In genomic region chr7:27685681-27686080, GRCm38 (mm10) we compare ENCODE assay signal across 8 mouse cellular contexts. TPM values are rescaled to one million over a fixed set of nuclear protein-coding genes. Genes with fewer than 3 reads are reported as not detected.
DNase-seq lines count a peak whose midpoint lies in the region; ATAC-seq and TF ChIP-seq lines count a peak whose summit lies in the region.

No protein-coding gene starts in this region.

- 2% methylated on average over 6 of the region's 6 CpGs for WGBS in lung, postnatal 0 days
- WGBS in embryonic facial prominence, embryonic 12.5 days, result 0% methylated on average over 6 of the region's 6 CpGs
- WGBS in limb, embryonic 13.5 days, result 0% methylated on average over 6 of the region's 6 CpGs
- 2% methylated on average over 6 of the region's 6 CpGs for WGBS in thymus, adult 2 months

- H3K36me3 ChIP-seq in lung, postnatal 0 days (ENCODE audit: insufficient read depth, low read length), result no peaks in the 10 kb centered on the region
- no peaks in the 10 kb centered on the region for H3K36me3 ChIP-seq in embryonic facial prominence, embryonic 12.5 days
- no peaks in the 10 kb centered on the region for H3K36me3 ChIP-seq in limb, embryonic 13.5 days
- H3K36me3 ChIP-seq in thymus, adult 2 months (ENCODE audit: control insufficient read depth, insufficient read depth, low read length), result no peaks in the 10 kb centered on the region

- no peaks in the 10 kb centered on the region for H3K27me3 ChIP-seq in lung, postnatal 0 days (replicated peaks; ENCODE audit: insufficient read depth, low read length)
- no peaks in the 10 kb centered on the region for H3K27me3 ChIP-seq in embryonic facial prominence, embryonic 12.5 days
- no peaks in the 10 kb centered on the region for H3K27me3 ChIP-seq in limb, embryonic 13.5 days
- no peaks in the 10 kb centered on the region; the same call in 1 of the 2 replicates for H3K27me3 ChIP-seq in thymus, adult 2 months (ENCODE audit: control insufficient read depth, insufficient read depth, low read length)

- TF ChIP-seq POLR2A in thymus, adult 2 months (IDR thresholded peaks at IDR 0.05; ENCODE audit: control insufficient read depth, extremely low read depth, insufficient read depth, low read length, poor library complexity), result no peak

- no peak overlapping the region for H3K4me2 ChIP-seq in lung, postnatal 0 days (replicated peaks; ENCODE audit: low read depth, low read length)
- peak overlapping the region; percentile 23 for H3K4me2 ChIP-seq in embryonic facial prominence, embryonic 12.5 days (replicated peaks)
- H3K4me2 ChIP-seq in limb, embryonic 13.5 days (replicated peaks), result peak overlapping the region; percentile 49

- no peak overlapping the region for H3K27ac ChIP-seq in lung, postnatal 0 days (ENCODE audit: low read length)
- no peak overlapping the region for H3K27ac ChIP-seq in embryonic facial prominence, embryonic 12.5 days
- H3K27ac ChIP-seq in limb, embryonic 13.5 days, result no peak overlapping the region
- H3K27ac ChIP-seq in thymus, adult 2 months (ENCODE audit: control insufficient read depth, insufficient read depth, low read length), result no peak overlapping the region

- ATAC-seq in lung, postnatal 0 days, result no peak
- no peak for ATAC-seq in embryonic facial prominence, embryonic 12.5 days (ENCODE audit: insufficient number of reproducible peaks, insufficient read depth, low FRiP score, low TSS enrichment)
- no peak for ATAC-seq in limb, embryonic 13.5 days (ENCODE audit: low FRiP score, low read depth)

- H3K4me3 ChIP-seq in lung, postnatal 0 days (ENCODE audit: low read depth, low read length), result no peak overlapping the region
- no peak overlapping the region for H3K4me3 ChIP-seq in embryonic facial prominence, embryonic 12.5 days
- no peak overlapping the region; the same call in 1 of the 2 replicates for H3K4me3 ChIP-seq in limb, embryonic 13.5 days
- H3K4me3 ChIP-seq in thymus, adult 2 months (ENCODE audit: control insufficient read depth, insufficient read depth, low read length), result no peak overlapping the region

- no peak overlapping the region for H3K9ac ChIP-seq in lung, postnatal 0 days (replicated peaks; ENCODE audit: low read depth)
- H3K9ac ChIP-seq in embryonic facial prominence, embryonic 12.5 days, result no peak overlapping the region
- no peak overlapping the region for H3K9ac ChIP-seq in limb, embryonic 13.5 days

- H3K9me3 ChIP-seq in lung, postnatal 0 days (ENCODE audit: low read length), result no peaks in the 10 kb centered on the region
- no peaks in the 10 kb centered on the region for H3K9me3 ChIP-seq in embryonic facial prominence, embryonic 12.5 days
- no peaks in the 10 kb centered on the region for H3K9me3 ChIP-seq in limb, embryonic 13.5 days

- TF ChIP-seq CTCF in lung, postnatal 0 days (IDR thresholded peaks at IDR 0.05), result peak; percentile 83
- TF ChIP-seq CTCF in thymus, adult 2 months (IDR thresholded peaks at IDR 0.05; ENCODE audit: borderline replicate concordance, control insufficient read depth, extremely low read depth, insufficient read depth, low read length, poor library complexity), result no peak

- DNase-seq in lung, postnatal 0 days (ENCODE audit: low spot score), result peak; percentile 87
- no peak for DNase-seq in lung, postnatal 14 days
- peak; percentile 33 for DNase-seq in skeletal muscle tissue, adult 2 months (ENCODE audit: low read depth, low spot score)
- DNase-seq in frontal cortex, postnatal 14 days (ENCODE audit: low spot score in 2 of 2), result no peak
- DNase-seq in thymus, adult 2 months, result no peak
- no peak for DNase-seq in frontal cortex, postnatal 10 days (ENCODE audit: low spot score in 2 of 2)

- no peaks in the 10 kb centered on the region; the same call in 1 of the 2 replicates for H3K4me1 ChIP-seq in lung, postnatal 0 days (ENCODE audit: insufficient read depth, low read depth, low read length)
- H3K4me1 ChIP-seq in embryonic facial prominence, embryonic 12.5 days, result 0 out of 2 replicates have a peak, but pooled peaks cover 13% of the 10 kb centered on the region
- peaks cover 15% of the 10 kb centered on the region for H3K4me1 ChIP-seq in limb, embryonic 13.5 days
- peaks cover 7% of the 10 kb centered on the region for H3K4me1 ChIP-seq in thymus, adult 2 months (replicated peaks; ENCODE audit: control insufficient read depth, insufficient read depth, low read length)

- no peak for TF ChIP-seq EP300 in lung, postnatal 0 days (IDR thresholded peaks at IDR 0.05)

RNA-seq across cellular contexts. Expression of gene Zfp607b, which starts 3.5 kb away (rescaled TPM):
- 2.2 and 2.8 TPM in 2 replicates for polyA plus RNA-seq in lung, postnatal 0 days (2015; fragmentation: Nextera tagmentation; extraction: Ambion mirVana)
- polyA plus RNA-seq in embryonic facial prominence, embryonic 12.5 days (2016; fragmentation: Nextera tagmentation; extraction: Ambion mirVana), result 4.0 and 5.8 TPM in 2 replicates
- 4.9 and 6.3 TPM in 2 replicates for polyA plus RNA-seq in limb, embryonic 13.5 days (2015; fragmentation: Nextera tagmentation; extraction: Ambion mirVana)
- 0.77 and 0.92 TPM in 2 replicates for polyA plus RNA-seq in thymus, adult 2 months (2012; rRNA removed)

RNA-seq across cellular contexts. Expression of gene Map3k10, which starts 11.3 kb away (rescaled TPM):
- 4.9 TPM in 2 replicates for polyA plus RNA-seq in lung, postnatal 0 days (2015; fragmentation: Nextera tagmentation; extraction: Ambion mirVana)
- 14.0 and 16.6 TPM in 2 replicates for polyA plus RNA-seq in embryonic facial prominence, embryonic 12.5 days (2016; fragmentation: Nextera tagmentation; extraction: Ambion mirVana)
- polyA plus RNA-seq in limb, embryonic 13.5 days (2015; fragmentation: Nextera tagmentation; extraction: Ambion mirVana), result 8.2 and 8.8 TPM in 2 replicates
- polyA plus RNA-seq in thymus, adult 2 months (2012; rRNA removed), result 24.7 and 30.0 TPM in 2 replicates

RNA-seq across cellular contexts. Expression of gene Ttc9b, which starts 32.0 kb away (rescaled TPM):
- polyA plus RNA-seq in lung, postnatal 0 days (2015; fragmentation: Nextera tagmentation; extraction: Ambion mirVana), result 0.12 TPM in 1 of 2 replicates, not detected in the other
- polyA plus RNA-seq in embryonic facial prominence, embryonic 12.5 days (2016; fragmentation: Nextera tagmentation; extraction: Ambion mirVana), result 2.5 and 3.6 TPM in 2 replicates
- polyA plus RNA-seq in limb, embryonic 13.5 days (2015; fragmentation: Nextera tagmentation; extraction: Ambion mirVana), result 0.10 TPM in 1 of 2 replicates, not detected in the other
- polyA plus RNA-seq in thymus, adult 2 months (2012; rRNA removed), result 0.05 TPM in 1 of 2 replicates, not detected in the other

RNA-seq across cellular contexts. Expression of gene Zfp60, which starts 45.5 kb away (rescaled TPM):
- polyA plus RNA-seq in lung, postnatal 0 days (2015; fragmentation: Nextera tagmentation; extraction: Ambion mirVana), result 12.6 and 13.6 TPM in 2 replicates
- 55.8 and 57.1 TPM in 2 replicates for polyA plus RNA-seq in embryonic facial prominence, embryonic 12.5 days (2016; fragmentation: Nextera tagmentation; extraction: Ambion mirVana)
- 47.5 TPM in 2 replicates for polyA plus RNA-seq in limb, embryonic 13.5 days (2015; fragmentation: Nextera tagmentation; extraction: Ambion mirVana)
- 2.5 and 2.6 TPM in 2 replicates for polyA plus RNA-seq in thymus, adult 2 months (2012; rRNA removed)

Comparison
In these comparisons a context has a peak if more than half of its experiments do, and no peak if none do; other contexts are left out.
1. DNase-seq: peak in lung, postnatal 0 days (single experiment) and skeletal muscle tissue, adult 2 months (single experiment); none in lung, postnatal 14 days (single experiment), frontal cortex, postnatal 14 days (0 of 2), thymus, adult 2 months (single experiment) and frontal cortex, postnatal 10 days (0 of 2).